Mouse (Mus musculus): ENCODE data around the gene Nkain2. TPM values are rescaled to one million over a fixed set of nuclear protein-coding genes. Genes with fewer than 3 reads are reported as not detected.

Nkain2 gene
- total RNA-seq, 2 experiments from 2014 or later = 0.79 TPM; not detected in 1

- DNase-seq = no peak
Measured at GRCm38 (mm10) chr10:32058251-32058650, 832.0 kb downstream of the Nkain2 start.

GRCm38 (mm10) chr10:32052546-32053295 is 837.5 kb downstream of the Nkain2 start:
- no peak for DNase-seq

GRCm38 (mm10) chr10:32052045-32052444 is 838.2 kb downstream of the Nkain2 start:
- peak; percentile 42 for DNase-seq

GRCm38 (mm10) chr10:32029996-32030395 is 860.3 kb downstream of the Nkain2 start:
- no peak for DNase-seq

GRCm38 (mm10) chr10:32018385-32018784 is 871.9 kb downstream of the Nkain2 start:
- DNase-seq = peak in 1 of 2 experiments; percentile 8

- DNase-seq = no peak
Measured at GRCm38 (mm10) chr10:32001216-32001753, 889.0 kb downstream of the Nkain2 start.

- no peak for DNase-seq
Measured at GRCm38 (mm10) chr10:31993205-31993604, 897.1 kb downstream of the Nkain2 start.

- DNase-seq = no peak
Measured at GRCm38 (mm10) chr10:31978387-31978786, 911.9 kb downstream of the Nkain2 start.

- DNase-seq = no peak
Measured at GRCm38 (mm10) chr10:31947178-31947726, 943.0 kb downstream of the Nkain2 start.

GRCm38 (mm10) chr10:31931961-31932360 is 958.3 kb downstream of the Nkain2 start:
- DNase-seq = no peak

GRCm38 (mm10) chr10:31927657-31928056 is 962.6 kb downstream of the Nkain2 start:
- peak; percentile 44 to 49 for DNase-seq

GRCm38 (mm10) chr10:31920901-31921300 is 969.4 kb downstream of the Nkain2 start:
- peak; percentile 4 to 54 for DNase-seq

GRCm38 (mm10) chr10:31907488-31907887 is 982.8 kb downstream of the Nkain2 start:
- DNase-seq = no peak

GRCm38 (mm10) chr10:31899501-31899900 is 990.8 kb downstream of the Nkain2 start:
- no peak for DNase-seq

- DNase-seq = no peak
Measured at GRCm38 (mm10) chr10:31873323-31873895, 1016.9 kb downstream of the Nkain2 start.

GRCm38 (mm10) chr10:31868275-31868674 is 1022.0 kb downstream of the Nkain2 start:
- DNase-seq = no peak

- DNase-seq = no peak
Measured at GRCm38 (mm10) chr10:31827041-31827440, 1063.2 kb downstream of the Nkain2 start.

- DNase-seq = peak; percentile 4 to 12
Measured at GRCm38 (mm10) chr10:31812543-31812942, 1077.7 kb downstream of the Nkain2 start.

GRCm38 (mm10) chr10:31742443-31743057 is 1147.7 kb downstream of the Nkain2 start:
- DNase-seq = peak; percentile 25 to 66

- DNase-seq = no peak
Measured at GRCm38 (mm10) chr10:31728036-31728435, 1162.2 kb downstream of the Nkain2 start.

GRCm38 (mm10) chr10:31647270-31647669 is 1243.0 kb downstream of the Nkain2 start:
- no peak for DNase-seq

- DNase-seq = no peak
Measured at GRCm38 (mm10) chr10:31646083-31646482, 1244.2 kb downstream of the Nkain2 start.

All from heart, adult 18-20 months (tissue).